Mouse (Mus musculus) embryonic fibroblast, embryonic 13.5 days (primary cell): Measurements from ENCODE around the gene Zim1. TPM values are rescaled to one million over a fixed set of nuclear protein-coding genes. Genes with fewer than 3 reads are reported as not detected.
A peak's percentile ranks its signal among the peaks of the same experiment; 100 is the strongest.

Source experiments
- H3K27ac ChIP-seq: 2 replicates; pipeline ENCODE4 v1.5.1; 2012; ENCODE audit warnings: low read length, control low read depth, inconsistent platforms; ENCODE audit not compliant: insufficient read depth
- H3K4me1 ChIP-seq: 2 replicates; pipeline ENCODE4 v1.6.1; 2011; ENCODE audit warnings: low read length; ENCODE audit not compliant: control insufficient read depth, insufficient read depth
- H3K4me3 ChIP-seq: 2 replicates; pipeline ENCODE4 v1.5.1; 2011; ENCODE audit warnings: mild to moderate bottlenecking, control low read depth, low read length; ENCODE audit not compliant: insufficient read depth
- CTCF ChIP-seq: IDR thresholded peaks from 2 replicates; pipeline ENCODE4 v1.5.1; 2011; ENCODE audit warnings: mild to moderate bottlenecking, control low read depth, low read length, moderate library complexity, borderline replicate concordance; ENCODE audit not compliant: insufficient read depth
- POLR2A ChIP-seq: IDR thresholded peaks from 2 replicates; pipeline ENCODE4 v1.6.1; 2011; ENCODE audit warnings: low read depth, mild to moderate bottlenecking, control low read depth, low read length, moderate library complexity
- polyA plus RNA-seq: library from polyadenylated mRNA; stranded (reverse); fragments of >200 nt; gene quantifications from 2 replicates; pipeline ENCODE4 v1.2.4, GENCODE M21; 2011; ENCODE audit warnings: low read depth; ENCODE audit not compliant: missing spikeins, insufficient read length

Zim1 gene
- 9.7 and 27.0 TPM in 2 replicates for polyA plus RNA-seq

DNA sequence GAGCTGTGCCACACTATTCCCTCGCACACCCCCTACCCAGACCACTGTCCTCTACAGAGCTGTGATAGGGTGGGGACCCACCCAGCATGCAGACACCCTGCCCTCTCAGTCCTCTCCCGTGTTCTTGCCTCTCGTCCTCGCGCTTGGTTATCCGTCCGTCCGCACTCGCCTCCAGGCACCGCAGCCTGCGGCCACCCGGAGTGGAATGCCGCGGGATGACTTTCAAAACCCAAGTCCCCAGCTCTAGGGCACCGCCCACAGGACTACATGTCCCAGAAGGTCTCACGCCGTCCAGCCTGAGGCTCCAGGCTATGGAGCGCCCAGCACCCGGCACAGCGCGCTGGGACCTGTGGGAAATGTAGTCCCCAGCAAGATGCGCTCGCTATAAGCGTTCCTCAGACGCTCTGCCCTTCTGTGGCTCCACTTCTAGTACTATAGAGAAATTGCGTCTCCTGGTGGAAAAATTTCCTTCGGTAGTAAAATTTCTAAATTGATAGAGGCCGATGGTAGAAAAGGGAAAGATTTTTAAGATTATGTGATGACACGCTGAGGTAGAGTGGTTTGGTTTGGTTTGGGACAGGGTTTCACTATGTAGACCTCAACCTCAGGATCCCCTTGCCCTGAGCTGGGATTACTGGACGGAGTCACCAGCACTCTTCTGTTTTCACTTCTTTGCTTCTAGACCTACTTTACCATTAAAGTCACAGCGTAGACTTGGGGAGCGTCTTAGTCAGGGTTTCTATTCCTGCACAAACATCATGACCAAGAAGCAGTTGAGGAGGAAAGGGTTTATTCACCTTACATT lies at the start of gene Zim1:
TSS of gene Zim1 (minus strand) at position 210 of the 805 bp plus-strand sequence.
- Histone ChIP-seq H3K4me3 (peak within 1 kb of the TSS; percentile 65), H3K27ac (no peak within 1 kb of the TSS), H3K4me1 (no peaks in the 10 kb centered on the region)
- TF ChIP-seq CTCF (no peak), POLR2A (peak; percentile 76)

DNA sequence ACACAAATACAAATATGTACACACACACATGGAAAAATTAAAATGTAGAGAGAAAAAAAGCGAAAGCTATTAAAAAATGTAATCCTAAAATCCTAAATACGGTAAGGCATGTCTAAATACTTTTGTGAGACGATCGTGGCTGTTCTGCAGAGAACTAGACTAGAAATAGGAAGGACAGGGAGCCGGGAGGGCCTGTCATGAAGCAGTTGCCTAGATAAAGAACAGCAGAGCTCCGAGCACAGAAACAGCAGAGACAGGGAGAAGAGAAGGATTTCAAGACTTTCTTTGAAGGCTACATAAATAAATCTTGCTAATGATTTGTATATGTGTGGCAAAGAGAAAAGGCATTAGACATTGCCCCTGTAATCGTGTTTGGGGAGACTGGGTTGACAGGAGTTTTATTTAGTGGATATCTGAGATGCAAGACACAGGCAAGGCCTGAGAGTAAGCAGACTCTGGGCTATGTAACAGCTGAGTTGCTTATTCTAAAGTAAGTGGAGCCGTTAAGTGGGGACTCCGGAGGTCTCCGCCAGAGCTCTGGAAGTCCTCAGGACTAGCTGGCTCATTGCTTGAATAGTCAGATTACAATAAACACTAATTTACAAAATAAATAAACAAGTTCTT lies 48.1 kb upstream of the Zim1 start:
- TF ChIP-seq CTCF: no peak
- TF ChIP-seq POLR2A: no peak
- Histone ChIP-seq H3K4me1 (peaks cover 3% of the 10 kb centered on the region; the same call in 1 of the 2 replicates), H3K4me3 (no peak overlapping the region), H3K27ac (no peak overlapping the region)

DNA sequence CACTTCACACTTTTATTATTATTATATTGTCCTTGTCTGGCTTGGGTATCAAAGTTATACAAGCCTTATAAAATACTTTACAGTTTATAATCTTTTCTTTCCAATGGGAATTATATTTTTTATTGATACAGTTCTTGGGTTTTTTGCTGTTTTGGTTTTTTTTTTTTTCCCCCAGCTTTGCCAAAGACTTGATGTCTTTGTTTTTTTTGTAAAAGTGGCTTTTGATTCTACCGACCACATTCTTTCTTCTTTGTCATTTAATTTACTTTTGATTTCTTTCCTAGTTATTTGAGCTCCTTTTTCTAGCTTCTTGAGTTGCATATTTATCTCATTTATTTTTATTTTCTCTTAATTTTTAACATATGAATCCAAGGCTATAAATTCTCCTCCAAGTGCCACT lies 39.8 kb upstream of the Zim1 start:
- TF ChIP-seq CTCF: no peak
- no peak for TF ChIP-seq POLR2A
- no peaks in the 10 kb centered on the region for H3K4me1 ChIP-seq
- H3K4me3 ChIP-seq: no peak overlapping the region
- no peak overlapping the region for H3K27ac ChIP-seq

DNA sequence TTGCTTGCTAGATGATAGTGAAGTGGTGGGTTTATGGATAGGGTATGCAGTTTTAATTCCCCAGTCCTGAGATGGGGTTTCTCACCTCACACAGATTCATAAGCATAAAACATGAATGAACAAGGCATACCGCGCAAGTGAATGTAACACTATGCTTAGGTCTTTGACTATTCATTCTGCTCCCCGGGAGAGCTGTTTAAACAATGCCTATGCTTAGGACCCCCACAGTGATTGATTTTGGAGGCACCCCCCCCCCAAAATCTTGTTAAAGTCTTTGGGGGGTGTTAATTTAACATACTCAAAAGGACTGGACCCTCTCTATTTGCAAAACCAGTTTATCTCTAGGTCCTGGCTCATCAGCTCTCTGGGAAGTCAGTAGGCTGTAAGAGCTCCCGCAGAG lies 35.7 kb upstream of the Zim1 start:
- Histone ChIP-seq H3K4me1 (no peaks in the 10 kb centered on the region), H3K27ac (no peak overlapping the region), H3K4me3 (peak overlapping the region; percentile 21)
- TF ChIP-seq CTCF: no peak
- no peak for TF ChIP-seq POLR2A

DNA sequence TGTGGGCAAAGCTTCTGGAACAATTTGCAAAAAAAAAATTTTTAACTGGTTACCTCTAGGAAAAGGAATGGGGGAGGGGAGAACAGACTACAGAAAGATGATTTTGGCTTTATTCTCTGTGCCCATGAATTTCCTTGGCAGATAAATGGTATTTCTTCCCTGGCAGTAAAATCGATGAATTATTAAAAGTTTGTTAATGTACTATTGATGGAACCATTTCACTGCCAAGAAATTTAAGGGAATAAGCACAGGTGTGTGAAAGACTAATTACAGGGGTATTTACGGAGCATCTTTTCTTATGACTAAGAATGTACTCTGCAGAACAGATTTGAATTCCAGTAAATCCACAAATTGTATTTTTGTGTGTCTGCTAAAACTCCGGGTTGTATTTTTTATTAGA lies 35.1 kb upstream of the Zim1 start:
- Histone ChIP-seq H3K4me1 (no peaks in the 10 kb centered on the region), H3K27ac (no peak overlapping the region)

DNA sequence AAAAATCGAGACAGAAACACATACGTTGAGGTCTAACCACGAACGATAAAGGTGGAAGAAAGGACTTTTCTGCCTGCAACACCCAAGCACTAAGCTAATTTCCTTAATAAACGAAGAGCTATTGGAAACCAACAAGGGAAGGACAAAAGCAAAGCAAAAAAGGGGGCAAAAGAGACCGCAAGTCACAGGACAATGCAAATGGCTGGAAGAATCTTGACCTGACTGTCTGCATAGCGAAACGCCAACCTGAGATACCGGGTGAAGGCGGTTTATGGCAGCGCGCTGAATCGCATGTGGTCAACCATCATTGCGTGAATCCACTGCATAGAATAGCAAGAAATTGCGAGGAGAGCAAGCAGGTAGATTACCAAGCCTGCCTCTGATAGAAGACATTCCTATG lies 34.6 kb upstream of the Zim1 start:
- Histone ChIP-seq H3K4me3 (peak overlapping the region; percentile 46), H3K4me1 (no peaks in the 10 kb centered on the region), H3K27ac (no peak overlapping the region)
- no peak for TF ChIP-seq POLR2A
- TF ChIP-seq CTCF: no peak

More for the DNA sequence above, 35.1 kb upstream of the Zim1 start:
- H3K4me3 ChIP-seq: no peak overlapping the region
- TF ChIP-seq CTCF (no peak), POLR2A (no peak)

DNA sequence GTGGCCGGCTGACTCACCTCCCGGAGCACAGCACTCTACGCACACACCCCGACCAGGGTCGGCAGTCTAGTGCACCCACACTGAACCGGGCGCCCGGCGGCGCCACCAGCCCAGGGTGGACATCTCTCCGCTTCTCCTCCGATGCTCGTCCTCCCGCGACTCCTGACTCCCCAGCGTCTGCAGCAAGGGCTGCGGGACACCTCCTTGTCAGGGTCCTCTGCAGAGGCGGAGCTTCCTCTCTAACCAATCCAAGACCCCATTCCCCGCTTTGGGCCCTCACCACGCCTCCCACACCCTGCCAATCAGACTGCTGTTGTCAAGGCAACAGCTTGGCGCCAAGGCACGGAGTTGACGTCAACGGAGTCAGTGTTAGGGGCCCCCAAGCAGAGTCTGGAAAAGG lies 34.0 kb upstream of the Zim1 start, which contains the start of the genes Peg3 and Usp29:
TSS of gene Peg3 (minus strand) at position 191 of the 400 bp plus-strand sequence.
TSS of gene Usp29 (plus strand) at position 338 of the 400 bp plus-strand sequence.
- Histone ChIP-seq H3K4me1 (no peaks in the 10 kb centered on the region), H3K4me3 (peak within 1 kb of the TSS; percentile 66), H3K27ac (peak within 1 kb of the TSS; percentile 90)
- TF ChIP-seq CTCF: no peak
- peak; percentile 96 for TF ChIP-seq POLR2A

DNA sequence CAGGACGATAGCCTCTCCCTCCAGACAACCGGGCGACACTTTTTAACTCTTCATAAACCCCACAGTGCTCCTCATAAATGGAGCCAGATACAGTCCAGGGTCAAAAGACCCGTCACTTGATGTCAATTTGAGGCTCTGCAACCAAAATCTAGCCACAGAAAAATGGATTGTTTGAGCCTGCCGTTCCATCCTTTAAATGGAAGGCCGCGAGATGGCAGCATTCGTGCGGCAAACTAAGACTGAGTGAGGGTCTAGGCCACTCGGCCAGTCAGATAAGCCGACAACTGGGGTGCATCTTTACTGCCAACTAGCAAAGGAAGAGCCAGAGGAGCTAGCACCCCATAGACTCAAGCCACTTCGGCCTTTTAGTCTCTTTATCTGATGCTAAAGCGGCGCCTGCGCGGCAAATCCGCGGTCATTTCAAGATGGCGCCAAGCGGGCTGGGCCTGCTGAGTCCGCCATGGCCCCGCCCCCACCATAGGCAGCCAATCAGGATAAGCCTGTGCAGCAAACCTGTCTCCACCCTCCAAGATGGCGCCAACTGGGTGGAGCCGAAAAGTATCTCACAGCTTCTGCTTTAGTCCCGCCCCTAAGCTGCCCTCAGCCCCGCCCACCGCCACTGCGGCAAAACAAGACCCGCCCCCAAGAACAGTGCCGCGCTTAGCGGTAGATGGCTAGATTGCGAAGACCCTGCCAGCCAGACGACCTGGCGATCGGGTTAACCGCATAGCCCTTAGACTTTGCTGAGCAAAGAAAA lies 33.0 kb upstream of the Zim1 start:
- TF ChIP-seq CTCF: no peak
- no peak; the same call in none of the 2 replicates for TF ChIP-seq POLR2A
- Histone ChIP-seq H3K4me1 (no peaks in the 10 kb centered on the region), H3K27ac (peak overlapping the region; percentile 90), H3K4me3 (peak overlapping the region; percentile 66)

DNA sequence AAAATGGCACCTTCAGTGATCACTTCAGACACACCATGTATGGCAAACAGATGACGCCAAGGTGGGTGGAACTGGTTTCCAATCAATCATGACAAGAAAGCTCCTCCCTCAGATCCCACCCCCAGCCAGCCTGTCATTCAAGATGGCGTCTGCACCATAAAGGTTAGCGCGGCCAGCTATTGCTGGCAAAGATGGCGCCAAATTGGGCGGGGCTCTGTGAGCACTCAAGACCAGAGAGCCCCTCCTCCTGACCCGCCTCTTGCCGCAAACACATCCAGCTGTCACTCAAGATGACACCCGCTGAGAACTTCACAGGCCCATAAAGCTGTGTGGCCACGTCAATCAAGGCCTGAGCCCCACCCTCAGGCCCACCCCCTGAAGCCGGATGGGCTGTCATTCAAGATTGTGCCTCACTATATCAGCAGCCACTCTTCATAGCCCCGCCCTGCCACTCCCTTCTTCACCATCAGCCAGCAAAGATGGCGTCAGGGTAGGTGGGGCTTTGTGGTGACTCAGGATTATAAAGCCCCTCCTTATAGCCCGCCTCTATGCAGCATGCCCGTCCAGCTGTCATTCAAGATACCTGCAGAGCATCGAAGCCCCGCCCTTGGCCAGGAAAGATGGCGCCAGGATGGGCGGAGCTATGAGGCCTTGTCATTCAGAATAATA lies 32.1 kb upstream of the Zim1 start:
- no peak; the same call in 1 of the 2 replicates for TF ChIP-seq POLR2A
- TF ChIP-seq CTCF: no peak
- H3K27ac ChIP-seq: peak overlapping the region; percentile 89
- peak overlapping the region; percentile 49 for H3K4me3 ChIP-seq
- H3K4me1 ChIP-seq: no peaks in the 10 kb centered on the region
